Mouse (Mus musculus) G1E (cell line): ENCODE results near the gene Slc26a11. TPM values are rescaled to one million over a fixed set of nuclear protein-coding genes. Genes with fewer than 3 reads are reported as not detected.

ENCODE experiments used
- ATAC-seq: 2 replicates; pipeline ENCODE4 v1.8.0; 2016; ENCODE audit warnings: mild to moderate bottlenecking; ENCODE audit not compliant: insufficient number of reproducible peaks, poor library complexity, low FRiP score, severe bottlenecking; ENCODE audit errors: extremely low read depth
- DNase-seq: peaks from one replicate; pipeline ENCODE4 v3.0.0; 2012; ENCODE audit warnings: low spot score
- H3K27me3 ChIP-seq: 2 replicates; pipeline ENCODE4 v1.6.1; 2012; ENCODE audit warnings: mild to moderate bottlenecking, low read length, inconsistent platforms; ENCODE audit not compliant: insufficient read depth
- H3K36me3 ChIP-seq: replicated peaks from 2 replicates; pipeline ENCODE3; 2012; ENCODE audit warnings: mild to moderate bottlenecking, inconsistent platforms
- H3K4me1 ChIP-seq: 2 replicates; pipeline ENCODE4 v1.6.1; 2012; ENCODE audit warnings: low read depth, low read length, inconsistent platforms, mixed read lengths; ENCODE audit not compliant: insufficient read depth
- H3K4me3 ChIP-seq: 2 replicates; pipeline ENCODE4 v1.5.1; 2012; ENCODE audit warnings: low read depth, mild to moderate bottlenecking, inconsistent platforms, low read length, moderate library complexity, mixed read lengths
- H3K9me3 ChIP-seq: replicated peaks from 2 replicates; pipeline ENCODE4 v1.6.1; 2012; ENCODE audit warnings: inconsistent platforms
- CTCF ChIP-seq: IDR thresholded peaks from 2 replicates; pipeline ENCODE4 v1.5.1; 2012; ENCODE audit warnings: low read depth, low read length, inconsistent platforms, mixed read lengths
- GATA1 ChIP-seq: IDR thresholded peaks from 2 replicates; pipeline ENCODE4 v1.6.1; 2012; ENCODE audit warnings: borderline replicate concordance, low read length, inconsistent platforms, mixed read lengths
- GATA2 ChIP-seq: IDR thresholded peaks from 2 replicates; pipeline ENCODE4 v1.6.1; 2012; ENCODE audit warnings: low read depth, low read length, inconsistent platforms, borderline replicate concordance
- POLR2AphosphoS5 ChIP-seq: IDR thresholded peaks from 2 replicates; pipeline ENCODE4 v1.6.1; 2012; ENCODE audit warnings: low read depth, low read length, inconsistent platforms; ENCODE audit not compliant: insufficient replicate concordance
- TAL1 ChIP-seq: conservative IDR thresholded peaks from 2 replicates; pipeline ENCODE4 v1.6.1; 2012; ENCODE audit warnings: low read depth, low read length, inconsistent platforms, mixed read lengths
- polyA plus RNA-seq: library from polyadenylated mRNA; stranded (reverse); fragments of >175 nt; gene quantifications from 2 replicates; pipeline ENCODE4 v1.2.3, GENCODE M21; 2012
- total RNA-seq, 2 experiments: library from RNA; stranded (forward) in 1 of 2; stranded (reverse) in 1 of 2; fragments of 200-1000 nt in 1 of 2; fragments of >200 nt in 1 of 2; fragmentation: Nextera tagmentation in 1 of 2; gene quantifications; 2 replicates each; pipeline ENCODE4 v1.2.3; 2014 to 2017

Slc26a11 gene
- total and polyA plus RNA-seq, 3 experiments: 4.4 to 8.0 (median 5.2) TPM

- Histone ChIP-seq H3K4me3 (no peak overlapping the region), H3K36me3 (no peaks in the 10 kb centered on the region), H3K4me1 (no peaks in the 10 kb centered on the region), H3K9me3 (no peaks in the 10 kb centered on the region), H3K27me3 (peaks cover 50% of the 10 kb centered on the region)
- ATAC-seq (no peak), DNase-seq (no peak)
- no peak for TF ChIP-seq CTCF
- TF ChIP-seq POLR2AphosphoS5: no peak
- no peak for TF ChIP-seq TAL1
- TF ChIP-seq GATA2: no peak
These were observed 41.0 kb upstream of the Slc26a11 start for GRCm38 (mm10) chr11:119314252-119314936.

- Histone ChIP-seq H3K27me3 (peaks cover 39% of the 10 kb centered on the region), H3K9me3 (no peaks in the 10 kb centered on the region), H3K36me3 (no peaks in the 10 kb centered on the region), H3K4me3 (no peak overlapping the region), H3K4me1 (no peaks in the 10 kb centered on the region)
- no peak for ATAC-seq
- TF ChIP-seq CTCF: no peak
- no peak for TF ChIP-seq GATA2
- no peak for TF ChIP-seq TAL1
- TF ChIP-seq GATA1: no peak
- no peak for TF ChIP-seq POLR2AphosphoS5
- no peak for DNase-seq
These were observed 38.6 kb upstream of the Slc26a11 start for GRCm38 (mm10) chr11:119316720-119317119.

- no peaks in the 10 kb centered on the region for H3K36me3 ChIP-seq
- no peak overlapping the region for H3K4me3 ChIP-seq
- TF ChIP-seq GATA2 (no peak), CTCF (no peak), GATA1 (no peak), TAL1 (no peak), POLR2AphosphoS5 (no peak)
- H3K9me3 ChIP-seq: peaks cover 8% of the 10 kb centered on the region
- DNase-seq (no peak), ATAC-seq (no peak)
- H3K4me1 ChIP-seq: no peaks in the 10 kb centered on the region
- H3K27me3 ChIP-seq: peaks cover 44% of the 10 kb centered on the region
These were observed 32.8 kb upstream of the Slc26a11 start for GRCm38 (mm10) chr11:119322521-119322920.

- no peaks in the 10 kb centered on the region for H3K36me3 ChIP-seq
- H3K9me3 ChIP-seq: peaks cover 8% of the 10 kb centered on the region
- peaks cover 35% of the 10 kb centered on the region for H3K27me3 ChIP-seq
- ATAC-seq (no peak), DNase-seq (no peak)
- no peak overlapping the region for H3K4me3 ChIP-seq
- TF ChIP-seq GATA2 (no peak), CTCF (no peak), POLR2AphosphoS5 (no peak)
- no peaks in the 10 kb centered on the region for H3K4me1 ChIP-seq
These were observed 30.3 kb upstream of the Slc26a11 start for GRCm38 (mm10) chr11:119325068-119325467.

GRCm38 (mm10) chr11:119330592-119330991 lies 24.8 kb upstream of the Slc26a11 start:
- no peaks in the 10 kb centered on the region for H3K4me1 ChIP-seq
- DNase-seq (no peak), ATAC-seq (no peak)
- H3K27me3 ChIP-seq: peaks cover 54% of the 10 kb centered on the region
- H3K36me3 ChIP-seq: no peaks in the 10 kb centered on the region
- peaks cover 1% of the 10 kb centered on the region; the same call in 1 of the 2 replicates for H3K9me3 ChIP-seq
- H3K4me3 ChIP-seq: no peak overlapping the region
- TF ChIP-seq GATA2: no peak
- no peak for TF ChIP-seq POLR2AphosphoS5
- no peak for TF ChIP-seq TAL1
- TF ChIP-seq GATA1: no peak
- TF ChIP-seq CTCF: no peak

- no peak for ATAC-seq
- Histone ChIP-seq H3K36me3 (no peaks in the 10 kb centered on the region), H3K4me3 (no peak overlapping the region), H3K27me3 (peaks cover 57% of the 10 kb centered on the region), H3K4me1 (no peaks in the 10 kb centered on the region), H3K9me3 (no peaks in the 10 kb centered on the region)
- no peak for DNase-seq
- TF ChIP-seq POLR2AphosphoS5 (no peak), TAL1 (no peak), CTCF (no peak), GATA1 (no peak), GATA2 (no peak)
These were observed 23.4 kb upstream of the Slc26a11 start for GRCm38 (mm10) chr11:119331970-119332369.
